Mouse (Mus musculus) liver, embryonic 14.5 days (tissue): Measurements from ENCODE around the gene Nfkbie. TPM values are rescaled to one million over a fixed set of nuclear protein-coding genes. Genes with fewer than 3 reads are reported as not detected.
A peak's percentile ranks its signal among the peaks of the same experiment; 100 is the strongest.

ENCODE experiments used
- ATAC-seq: fragments of 200-750 bp; cut with Nextera tagmentation; 2 replicates; pipeline ENCODE4 v1.8.0; 2017; ENCODE audit warnings: moderate number of reproducible peaks, mild to moderate bottlenecking, moderate library complexity; ENCODE audit not compliant: insufficient read depth
- DNase-seq, 3 experiments: peaks; one replicate each; pipeline ENCODE4 v3.0.0-alpha.2; 2012 to 2013; ENCODE audit warnings: low read depth in 3 of 3, low spot score in 3 of 3
- H3K27ac ChIP-seq: fragments of 300-500 bp; sonication (generic); 2 replicates; pipeline ENCODE4 v1.5.1; 2014; ENCODE audit warnings: moderate library complexity, mild to moderate bottlenecking, control low read depth, inconsistent platforms
- H3K27me3 ChIP-seq: fragments of 300-500 bp; sonication (generic); 2 replicates; pipeline ENCODE4 v1.6.1; 2014; ENCODE audit warnings: mild to moderate bottlenecking, low read length, moderate library complexity; ENCODE audit not compliant: control insufficient read depth, insufficient read depth
- H3K36me3 ChIP-seq: fragments of 300-500 bp; sonication (generic); replicated peaks from 2 replicates; pipeline ENCODE4 v1.6.1; 2014; ENCODE audit warnings: low read depth; ENCODE audit not compliant: control insufficient read depth, insufficient read depth
- H3K4me1 ChIP-seq, 2 experiments: fragments of 200-500 bp in 1 of 2; fragments of 300-500 bp in 1 of 2; sonication (generic) in 1 of 2; replicated peaks; 2 replicates each; pipeline ENCODE4 v1.6.1; 2012 to 2014; ENCODE audit warnings: antibody characterized with exemption in 1 of 2, inconsistent platforms in 1 of 2, low read length in 1 of 2; ENCODE audit not compliant: control insufficient read depth in 2 of 2, insufficient read depth in 2 of 2
- H3K4me2 ChIP-seq: fragments of 300-500 bp; sonication (generic); 2 replicates; pipeline ENCODE4 v1.6.1; 2014; ENCODE audit warnings: low read depth, mild to moderate bottlenecking, control low read depth, moderate library complexity
- H3K4me3 ChIP-seq, 2 experiments: fragments of 200-500 bp in 1 of 2; fragments of 300-500 bp in 1 of 2; sonication (generic) in 1 of 2; 2 replicates each; pipeline ENCODE4 v1.5.1; 2012 to 2014; ENCODE audit warnings: low read depth in 2 of 2, low read length in 2 of 2, mild to moderate bottlenecking in 2 of 2, control low read depth in 1 of 2, inconsistent platforms in 1 of 2, moderate library complexity in 1 of 2; ENCODE audit not compliant: insufficient read depth in 1 of 2
- H3K9ac ChIP-seq: fragments of 300-500 bp; sonication (generic); replicated peaks from 2 replicates; pipeline ENCODE4 v1.6.1; 2014; ENCODE audit warnings: mild to moderate bottlenecking, control low read depth, moderate library complexity
- H3K9me3 ChIP-seq: fragments of 300-500 bp; sonication (generic); 2 replicates; pipeline ENCODE4 v1.6.1; 2016; ENCODE audit warnings: low read length, mixed read lengths; ENCODE audit not compliant: control insufficient read depth
- CTCF ChIP-seq: IDR thresholded peaks from 2 replicates; pipeline ENCODE4 v1.5.1; 2016; ENCODE audit warnings: antibody characterized with exemption, low read depth, control low read depth
- EP300 ChIP-seq: IDR thresholded peaks from 2 replicates; pipeline ENCODE4 v1.6.1; 2016; ENCODE audit warnings: antibody characterized with exemption, low read depth
- WGBS: fragments of 180-500 bp; shearing (Covaris S2); extraction: QIAGEN DNeasy Blood & Tissue Kit; methylation state at CpG from one replicate; pipeline ENCODE4 v1.1.7; 2014; ENCODE audit not compliant: insufficient replicate concordance; 5-methylcytosine and 5-hydroxymethylcytosine counted together
- polyA plus RNA-seq, 2 experiments: library from polyadenylated mRNA; depleted of rRNA in 1 of 2; stranded (reverse) in 1 of 2; unstranded in 1 of 2; fragments of >200 nt; fragmentation: Nextera tagmentation in 1 of 2; extraction: Ambion mirVana in 1 of 2; gene quantifications; 2 replicates each; pipeline versions ENCODE4 v1.2.1 to v1.2.3; 2012 to 2014

The Nfkbie gene
- polyA plus RNA-seq, 2 experiments: 0.65 to 0.66 TPM

DNA sequence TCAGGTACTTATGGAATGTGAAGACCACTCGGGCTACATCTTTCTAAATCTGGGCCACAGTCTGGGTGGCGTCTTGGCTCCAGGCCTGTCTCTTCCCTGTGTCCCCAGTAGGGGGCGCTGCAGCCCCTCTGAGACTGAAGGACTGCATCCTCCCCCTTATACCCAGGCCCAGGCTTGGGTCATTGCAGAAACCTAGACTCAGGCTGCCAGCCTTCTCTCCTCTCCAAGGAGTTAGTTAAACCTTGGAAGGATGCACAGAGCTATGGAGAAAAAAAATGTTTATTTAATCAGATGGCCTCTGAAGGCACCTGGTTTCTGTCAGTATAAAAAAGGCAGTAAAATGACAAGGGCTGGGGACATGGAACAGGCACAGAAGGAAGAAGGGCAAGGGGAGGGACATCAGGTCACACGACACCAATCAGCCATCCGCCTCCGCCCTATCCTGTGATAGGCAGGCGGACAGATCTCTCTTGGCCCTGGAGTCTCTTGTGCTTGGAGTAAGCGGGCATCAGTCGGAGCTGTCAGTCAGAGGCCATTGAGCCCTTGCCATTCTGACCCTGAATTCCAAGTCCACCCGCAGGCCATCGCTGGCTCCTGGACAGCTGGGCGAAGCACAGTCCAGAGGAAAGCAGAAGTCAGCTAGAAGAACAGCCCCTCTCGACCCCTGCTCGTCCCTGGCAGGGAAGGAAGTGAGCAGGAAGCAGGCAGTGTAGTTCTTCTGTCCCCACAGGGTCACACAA lies 29.6 kb downstream of the Nfkbie start:
- ATAC-seq: peak; percentile 32; the same call in 1 of the 2 replicates
- H3K4me1 ChIP-seq: peaks cover 24 to 32% of the 10 kb centered on the region in 2 experiments
- peaks cover 61% of the 10 kb centered on the region for H3K36me3 ChIP-seq
- peak in 1 of 3 experiments; percentile 45 for DNase-seq
- no peak overlapping the region for H3K4me3 ChIP-seq
- no peaks in the 10 kb centered on the region; the same call in 1 of the 2 replicates for H3K9me3 ChIP-seq
- no peak overlapping the region for H3K4me2 ChIP-seq
- no peak overlapping the region for H3K9ac ChIP-seq
- peak; percentile 95 for TF ChIP-seq CTCF
- TF ChIP-seq EP300: no peak
- WGBS: 32% methylated on average over 14 of the region's 14 CpGs
- H3K27me3 ChIP-seq: no peaks in the 10 kb centered on the region
- no peak overlapping the region; the same call in 1 of the 2 replicates for H3K27ac ChIP-seq

DNA sequence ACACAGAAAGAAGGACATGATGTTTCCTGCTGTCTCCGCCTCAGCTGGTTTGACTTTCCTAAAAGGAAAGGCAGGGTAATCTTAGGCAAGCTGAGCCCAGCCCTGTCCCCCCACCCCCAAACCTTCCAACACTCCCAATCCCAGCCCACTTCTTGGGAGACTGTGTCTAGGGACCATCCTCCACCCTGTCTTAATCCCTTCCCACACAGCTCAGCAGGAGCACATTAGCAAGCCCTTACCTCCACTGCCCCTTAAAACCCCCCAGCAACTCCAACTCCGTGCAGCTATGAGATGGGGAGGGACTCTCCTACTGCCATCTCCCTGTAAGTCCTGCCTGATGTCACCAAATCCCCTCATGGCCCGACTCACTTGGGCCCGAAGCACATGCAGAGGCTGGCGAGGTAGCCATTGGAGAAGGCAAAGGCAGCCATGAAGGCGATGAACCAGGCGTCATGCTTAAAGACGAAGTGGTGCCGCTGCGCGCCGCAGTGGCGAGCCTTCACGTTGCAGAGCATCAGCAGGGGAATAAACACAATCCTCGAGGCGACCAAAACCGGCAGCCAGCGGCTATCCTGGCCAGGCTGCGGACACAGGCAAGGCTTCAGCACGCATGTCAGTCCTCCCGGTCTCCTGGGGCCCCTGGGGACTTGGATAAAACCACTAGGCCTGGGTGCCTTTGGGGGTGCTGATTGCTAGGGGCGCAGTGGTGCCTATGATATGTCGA lies 30.4 kb downstream of the Nfkbie start:
- Histone ChIP-seq H3K9ac (no peak overlapping the region), H3K4me2 (no peak overlapping the region), H3K4me1 (peaks cover 24 to 32% of the 10 kb centered on the region in 2 experiments), H3K4me3 (no peak overlapping the region), H3K27me3 (no peaks in the 10 kb centered on the region), H3K27ac (peak overlapping the region; percentile 17; the same call in 1 of the 2 replicates), H3K9me3 (no peaks in the 10 kb centered on the region; the same call in 1 of the 2 replicates), H3K36me3 (peaks cover 69% of the 10 kb centered on the region)
- 81% methylated on average over 23 of the region's 23 CpGs for WGBS
- no peak for ATAC-seq
- TF ChIP-seq CTCF (no peak), EP300 (no peak)
- DNase-seq: no peak

DNA sequence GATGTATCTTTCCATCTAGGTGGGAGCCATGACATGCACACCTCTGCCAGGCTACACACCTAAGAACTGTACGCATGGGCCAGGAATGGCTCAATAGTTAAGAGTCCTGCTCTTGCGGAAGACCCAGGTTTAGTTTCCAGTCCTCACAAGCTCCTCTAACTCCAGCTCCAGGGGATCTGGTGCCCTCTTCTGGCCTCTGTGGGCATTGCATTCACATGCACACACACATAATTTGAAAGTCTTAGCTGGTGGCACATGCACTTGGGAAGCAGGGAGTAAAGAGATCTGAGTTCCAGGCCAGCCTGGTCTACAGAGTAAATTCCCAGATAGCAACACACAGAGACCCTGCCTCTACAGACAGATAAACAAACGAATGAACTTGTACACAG lies 30.9 kb downstream of the Nfkbie start:
- Histone ChIP-seq H3K27ac (no peak overlapping the region), H3K9ac (no peak overlapping the region), H3K36me3 (peaks cover 73% of the 10 kb centered on the region), H3K4me3 (no peak overlapping the region), H3K27me3 (no peaks in the 10 kb centered on the region), H3K4me2 (no peak overlapping the region), H3K9me3 (no peaks in the 10 kb centered on the region; the same call in 1 of the 2 replicates), H3K4me1 (peaks cover 24 to 28% of the 10 kb centered on the region in 2 experiments)
- 94% methylated on average over 3 of the region's 3 CpGs for WGBS
- ATAC-seq: no peak
- TF ChIP-seq EP300 (no peak), CTCF (peak; percentile 86)
- DNase-seq: no peak

DNA sequence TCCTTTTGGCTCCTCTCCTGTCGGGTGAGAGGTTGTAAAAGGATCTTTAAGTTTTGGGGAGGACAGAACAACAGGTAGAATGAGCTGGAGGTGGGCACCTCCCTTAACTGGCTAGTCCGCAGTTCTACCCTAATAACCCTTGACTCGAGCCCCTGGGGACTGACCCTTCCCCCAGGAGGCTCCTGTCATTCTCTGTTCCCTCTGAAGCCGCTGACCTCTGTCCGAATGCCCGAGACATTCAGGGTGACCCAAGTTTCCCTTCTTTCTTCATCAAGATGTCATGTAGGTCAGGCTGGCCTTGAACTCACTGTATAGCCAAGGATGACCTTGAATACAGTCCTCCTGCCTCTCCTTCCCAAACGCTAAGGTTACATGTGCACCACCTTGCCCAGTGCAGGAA lies 32.9 kb downstream of the Nfkbie start:
- peaks cover 73% of the 10 kb centered on the region for H3K36me3 ChIP-seq
- WGBS: 93% methylated on average over 7 of the region's 7 CpGs
- H3K9ac ChIP-seq: no peak overlapping the region
- H3K27me3 ChIP-seq: no peaks in the 10 kb centered on the region
- H3K4me2 ChIP-seq: no peak overlapping the region
- DNase-seq (no peak), ATAC-seq (no peak)
- no peak overlapping the region for H3K27ac ChIP-seq
- H3K4me1 ChIP-seq: peaks cover 16 to 21% of the 10 kb centered on the region in 2 experiments
- H3K4me3 ChIP-seq: no peak overlapping the region
- no peaks in the 10 kb centered on the region; the same call in 1 of the 2 replicates for H3K9me3 ChIP-seq
- TF ChIP-seq EP300: no peak
- no peak for TF ChIP-seq CTCF

DNA sequence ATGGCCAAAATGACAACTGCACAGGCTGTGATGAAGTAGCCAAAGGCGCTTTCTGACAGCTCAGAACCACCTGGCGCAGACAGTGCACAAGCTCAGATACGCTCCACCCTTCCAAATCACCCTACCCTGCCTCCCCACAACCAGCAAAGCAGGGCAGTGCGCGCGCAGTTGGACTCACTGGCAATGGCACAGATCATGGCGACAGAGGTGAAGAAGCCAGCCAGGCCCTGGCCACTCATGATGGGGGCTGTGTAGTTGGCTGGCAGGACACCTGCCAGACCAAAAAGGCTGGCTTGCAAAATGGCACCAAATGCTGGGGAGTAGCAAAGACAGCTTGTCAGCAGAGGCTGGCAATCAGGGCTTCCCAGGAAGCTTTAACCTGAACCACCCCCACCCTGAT lies 33.7 kb downstream of the Nfkbie start:
- Histone ChIP-seq H3K27ac (no peak overlapping the region), H3K36me3 (peaks cover 69% of the 10 kb centered on the region), H3K9ac (no peak overlapping the region), H3K4me3 (no peak overlapping the region), H3K27me3 (no peaks in the 10 kb centered on the region), H3K9me3 (no peaks in the 10 kb centered on the region; the same call in 1 of the 2 replicates), H3K4me1 (peaks cover 14 to 25% of the 10 kb centered on the region in 2 experiments), H3K4me2 (no peak overlapping the region)
- DNase-seq (no peak), ATAC-seq (no peak)
- WGBS: 94% methylated on average over 7 of the region's 7 CpGs
- no peak for TF ChIP-seq CTCF
- TF ChIP-seq EP300: no peak
